Mouse (Mus musculus) neural tube, embryonic 14.5 days (tissue): ENCODE results near the gene Naa50. TPM values are rescaled to one million over a fixed set of nuclear protein-coding genes. Genes with fewer than 3 reads are reported as not detected.

Experiments used
- ATAC-seq: fragments of 200-750 bp; cut with Nextera tagmentation; 2 replicates; pipeline ENCODE4 v1.8.0; 2017; ENCODE audit warnings: low read depth, mild to moderate bottlenecking, moderate TSS enrichment, moderate library complexity
- H3K27ac ChIP-seq: fragments of 300-500 bp; sonication (generic); 2 replicates; pipeline ENCODE4 v1.5.1; 2014; ENCODE audit warnings: low read depth, mild to moderate bottlenecking, control low read depth, low read length, moderate library complexity, mixed read lengths
- H3K27me3 ChIP-seq: fragments of 300-500 bp; sonication (generic); 2 replicates; pipeline ENCODE4 v1.6.1; 2014; ENCODE audit warnings: low read length; ENCODE audit not compliant: control insufficient read depth, insufficient read depth
- H3K36me3 ChIP-seq: fragments of 300-500 bp; sonication (generic); 2 replicates; pipeline ENCODE4 v1.6.1; 2014; ENCODE audit warnings: low read length, mixed read lengths; ENCODE audit not compliant: control insufficient read depth, insufficient read depth
- H3K4me1 ChIP-seq: fragments of 300-500 bp; sonication (generic); 2 replicates; pipeline ENCODE4 v1.6.1; 2014; ENCODE audit warnings: low read length; ENCODE audit not compliant: control insufficient read depth, insufficient read depth
- H3K4me2 ChIP-seq: fragments of 300-500 bp; sonication (generic); 2 replicates; pipeline ENCODE4 v1.6.1; 2014; ENCODE audit warnings: mild to moderate bottlenecking, low read depth, low read length, control low read depth
- H3K4me3 ChIP-seq: fragments of 300-500 bp; sonication (generic); 2 replicates; pipeline ENCODE4 v1.5.1; 2014; ENCODE audit warnings: low read depth, low read length, control low read depth, mixed read lengths
- H3K9ac ChIP-seq: fragments of 300-500 bp; sonication (generic); replicated peaks from 2 replicates; pipeline ENCODE4 v1.6.1; 2014; ENCODE audit warnings: low read depth, mild to moderate bottlenecking, control low read depth, low read length, mixed read lengths
- H3K9me3 ChIP-seq: fragments of 300-500 bp; sonication (generic); 2 replicates; pipeline ENCODE4 v1.6.1; 2016; ENCODE audit warnings: low read length; ENCODE audit not compliant: control insufficient read depth
- WGBS: fragments of 180-500 bp; shearing (Covaris S2); extraction: QIAGEN DNeasy Blood & Tissue Kit; methylation state at CpG from one replicate; pipeline ENCODE4 v1.1.7; 2014; 5-methylcytosine and 5-hydroxymethylcytosine counted together
- polyA plus RNA-seq: library from polyadenylated mRNA; unstranded; fragments of >200 nt; fragmentation: Nextera tagmentation; extraction: Ambion mirVana; gene quantifications from 2 replicates; pipeline ENCODE4 v1.2.1, GENCODE M21; 2014

Gene Naa50
- polyA plus RNA-seq, 1 experiment from 2014 or later: 37.7 TPM

GRCm38 (mm10) chr16:44122122-44122521, 17.5 kb upstream of the Naa50 start:
- H3K4me2 ChIP-seq: no peak overlapping the region
- H3K4me3 ChIP-seq: no peak overlapping the region
- no peaks in the 10 kb centered on the region for H3K9me3 ChIP-seq
- no peaks in the 10 kb centered on the region for H3K27me3 ChIP-seq
- H3K4me1 ChIP-seq: no peaks in the 10 kb centered on the region
- no peak overlapping the region for H3K27ac ChIP-seq
- no peak for ATAC-seq
- 94% methylated on average over 6 of the region's 6 CpGs for WGBS
- no peak overlapping the region for H3K9ac ChIP-seq
- H3K36me3 ChIP-seq: no peaks in the 10 kb centered on the region

GRCm38 (mm10) chr16:44122574-44122973, 17.1 kb upstream of the Naa50 start:
- Histone ChIP-seq H3K9me3 (no peaks in the 10 kb centered on the region), H3K9ac (no peak overlapping the region), H3K27ac (no peak overlapping the region), H3K27me3 (no peaks in the 10 kb centered on the region), H3K4me1 (no peaks in the 10 kb centered on the region), H3K4me3 (no peak overlapping the region), H3K4me2 (no peak overlapping the region), H3K36me3 (no peaks in the 10 kb centered on the region)
- no peak for ATAC-seq
- 85% methylated on average over 6 of the region's 6 CpGs for WGBS

- H3K4me2 ChIP-seq: no peak overlapping the region
- no peaks in the 10 kb centered on the region for H3K27me3 ChIP-seq
- no peaks in the 10 kb centered on the region for H3K36me3 ChIP-seq
- no peak overlapping the region for H3K27ac ChIP-seq
- no peak for ATAC-seq
- H3K4me3 ChIP-seq: no peak overlapping the region
- H3K9me3 ChIP-seq: no peaks in the 10 kb centered on the region
- H3K4me1 ChIP-seq: no peaks in the 10 kb centered on the region
- no peak overlapping the region for H3K9ac ChIP-seq
- 65% methylated on average over 7 of the region's 7 CpGs for WGBS
Observed at GRCm38 (mm10) chr16:44122982-44123725, 16.5 kb upstream of the Naa50 start.

- no peaks in the 10 kb centered on the region for H3K27me3 ChIP-seq
- H3K4me1 ChIP-seq: no peaks in the 10 kb centered on the region
- no peak for ATAC-seq
- H3K4me2 ChIP-seq: no peak overlapping the region
- no peak overlapping the region for H3K27ac ChIP-seq
- no peak overlapping the region for H3K4me3 ChIP-seq
- no peaks in the 10 kb centered on the region for H3K9me3 ChIP-seq
- WGBS: 64% methylated on average over 2 of the region's 2 CpGs
- no peak overlapping the region for H3K9ac ChIP-seq
- H3K36me3 ChIP-seq: no peaks in the 10 kb centered on the region
Observed at GRCm38 (mm10) chr16:44123786-44124185, 15.8 kb upstream of the Naa50 start.

GRCm38 (mm10) chr16:44124713-44125112, 14.9 kb upstream of the Naa50 start:
- Histone ChIP-seq H3K9ac (no peak overlapping the region), H3K27ac (no peak overlapping the region), H3K9me3 (no peaks in the 10 kb centered on the region), H3K4me1 (no peaks in the 10 kb centered on the region), H3K4me2 (no peak overlapping the region), H3K27me3 (no peaks in the 10 kb centered on the region), H3K36me3 (no peaks in the 10 kb centered on the region), H3K4me3 (no peak overlapping the region)
- 87% methylated on average over 1 of the region's 1 CpGs for WGBS
- no peak for ATAC-seq

- H3K4me3 ChIP-seq: no peak overlapping the region
- no peak for ATAC-seq
- H3K9ac ChIP-seq: no peak overlapping the region
- H3K9me3 ChIP-seq: no peaks in the 10 kb centered on the region
- WGBS: 86% methylated on average over 2 of the region's 2 CpGs
- no peaks in the 10 kb centered on the region for H3K27me3 ChIP-seq
- H3K36me3 ChIP-seq: no peaks in the 10 kb centered on the region
- H3K4me2 ChIP-seq: no peak overlapping the region
- H3K4me1 ChIP-seq: no peaks in the 10 kb centered on the region
- H3K27ac ChIP-seq: no peak overlapping the region
Observed at GRCm38 (mm10) chr16:44125436-44125835, 14.2 kb upstream of the Naa50 start.

GRCm38 (mm10) chr16:44126437-44126836, 13.2 kb upstream of the Naa50 start:
- ATAC-seq: no peak
- Histone ChIP-seq H3K9ac (no peak overlapping the region), H3K27ac (no peak overlapping the region), H3K4me1 (no peaks in the 10 kb centered on the region), H3K9me3 (no peaks in the 10 kb centered on the region), H3K4me3 (no peak overlapping the region), H3K36me3 (no peaks in the 10 kb centered on the region), H3K27me3 (no peaks in the 10 kb centered on the region), H3K4me2 (no peak overlapping the region)
- 75% methylated on average over 4 of the region's 4 CpGs for WGBS

GRCm38 (mm10) chr16:44132300-44132699, 7.3 kb upstream of the Naa50 start:
- H3K9ac ChIP-seq: no peak overlapping the region
- 83% methylated on average over 4 of the region's 4 CpGs for WGBS
- no peak overlapping the region for H3K4me2 ChIP-seq
- H3K4me3 ChIP-seq: no peak overlapping the region
- no peaks in the 10 kb centered on the region for H3K27me3 ChIP-seq
- H3K9me3 ChIP-seq: no peaks in the 10 kb centered on the region
- no peaks in the 10 kb centered on the region for H3K36me3 ChIP-seq
- ATAC-seq: no peak
- no peaks in the 10 kb centered on the region; the same call in 1 of the 2 replicates for H3K4me1 ChIP-seq
- no peak overlapping the region for H3K27ac ChIP-seq

- H3K4me3 ChIP-seq: no peak overlapping the region
- ATAC-seq: no peak
- 94% methylated on average over 3 of the region's 3 CpGs for WGBS
- H3K4me1 ChIP-seq: no peaks in the 10 kb centered on the region; the same call in 1 of the 2 replicates
- no peaks in the 10 kb centered on the region for H3K9me3 ChIP-seq
- H3K27ac ChIP-seq: no peak overlapping the region
- no peaks in the 10 kb centered on the region for H3K36me3 ChIP-seq
- no peak overlapping the region for H3K9ac ChIP-seq
- no peak overlapping the region for H3K4me2 ChIP-seq
- no peaks in the 10 kb centered on the region for H3K27me3 ChIP-seq
Observed at GRCm38 (mm10) chr16:44133187-44133586, 6.4 kb upstream of the Naa50 start.
